Mouse (Mus musculus) layer of hippocampus, postnatal 36 days (tissue): Measurements from ENCODE around the gene Secisbp2l. TPM values are rescaled to one million over a fixed set of nuclear protein-coding genes. Genes with fewer than 3 reads are reported as not detected.

ENCODE experiments used
- DNase-seq, 2 experiments: peaks; one replicate each; pipeline ENCODE4 v3.0.0; 2022
- total RNA-seq, 2 experiments: library from RNA; stranded (reverse); gene quantifications; 2 replicates each; pipeline ENCODE4 v1.2.3; 2021

The Secisbp2l gene
- total RNA-seq, 2 experiments from 2014 or later = 102 to 104 TPM

GRCm38 (mm10) chr2:125783868-125784267 lies 1.2 kb upstream of the Secisbp2l start:
- no peak for DNase-seq

- no peak for DNase-seq
Measured at GRCm38 (mm10) chr2:125781978-125782718, 522 bp downstream of the Secisbp2l start.

GRCm38 (mm10) chr2:125781006-125781405 lies 1.7 kb downstream of the Secisbp2l start:
- DNase-seq = no peak

GRCm38 (mm10) chr2:125778380-125778779 lies 4.3 kb downstream of the Secisbp2l start:
- DNase-seq = no peak

GRCm38 (mm10) chr2:125777018-125777417 lies 5.7 kb downstream of the Secisbp2l start:
- DNase-seq = no peak

GRCm38 (mm10) chr2:125775661-125776060 lies 7.0 kb downstream of the Secisbp2l start:
- DNase-seq = no peak

GRCm38 (mm10) chr2:125774846-125775245 lies 7.8 kb downstream of the Secisbp2l start:
- DNase-seq = no peak

- DNase-seq = no peak
Measured at GRCm38 (mm10) chr2:125765029-125765428, 17.6 kb downstream of the Secisbp2l start.

- DNase-seq = no peak
Measured at GRCm38 (mm10) chr2:125764531-125764930, 18.1 kb downstream of the Secisbp2l start.

- DNase-seq = no peak
Measured at GRCm38 (mm10) chr2:125749330-125749729, 33.3 kb downstream of the Secisbp2l start.

- DNase-seq = no peak
Measured at GRCm38 (mm10) chr2:125739338-125739737, 43.3 kb downstream of the Secisbp2l start.

GRCm38 (mm10) chr2:125738718-125739117 lies 44.0 kb downstream of the Secisbp2l start:
- DNase-seq = no peak

- DNase-seq = no peak
Measured at GRCm38 (mm10) chr2:125736025-125736343, 46.7 kb downstream of the Secisbp2l start.

- DNase-seq = no peak
Measured at GRCm38 (mm10) chr2:125735333-125736024, 47.2 kb downstream of the Secisbp2l start.

GRCm38 (mm10) chr2:125734741-125735140 lies 47.9 kb downstream of the Secisbp2l start:
- no peak for DNase-seq

GRCm38 (mm10) chr2:125731763-125732560 lies 50.7 kb downstream of the Secisbp2l start:
- peak; percentile 90 to 92 for DNase-seq

- DNase-seq = no peak
Measured at GRCm38 (mm10) chr2:125724546-125725114, 58.0 kb downstream of the Secisbp2l start.

- DNase-seq = no peak
Measured at GRCm38 (mm10) chr2:125724086-125724430, 58.6 kb downstream of the Secisbp2l start, which contains the start of gene Shc4. Shc4 (minus strand) TSS chr2:125724148.

- DNase-seq = peak; percentile 29 to 54
Measured at GRCm38 (mm10) chr2:125723408-125724085, 59.1 kb downstream of the Secisbp2l start.

GRCm38 (mm10) chr2:125723086-125723407 lies 59.6 kb downstream of the Secisbp2l start:
- DNase-seq = no peak

- DNase-seq = no peak
Measured at GRCm38 (mm10) chr2:125716599-125716998, 66.1 kb downstream of the Secisbp2l start.

- no peak for DNase-seq
Measured at GRCm38 (mm10) chr2:125706510-125706921, 76.2 kb downstream of the Secisbp2l start.
